Mouse (Mus musculus): ENCODE results near the gene Zbtb9. TPM values are rescaled to one million over a fixed set of nuclear protein-coding genes. Genes with fewer than 3 reads are reported as not detected.

The Zbtb9 gene
- total and polyA plus RNA-seq, 3 experiments = 10.7 to 13.4 TPM; not detected in 1

DNA sequence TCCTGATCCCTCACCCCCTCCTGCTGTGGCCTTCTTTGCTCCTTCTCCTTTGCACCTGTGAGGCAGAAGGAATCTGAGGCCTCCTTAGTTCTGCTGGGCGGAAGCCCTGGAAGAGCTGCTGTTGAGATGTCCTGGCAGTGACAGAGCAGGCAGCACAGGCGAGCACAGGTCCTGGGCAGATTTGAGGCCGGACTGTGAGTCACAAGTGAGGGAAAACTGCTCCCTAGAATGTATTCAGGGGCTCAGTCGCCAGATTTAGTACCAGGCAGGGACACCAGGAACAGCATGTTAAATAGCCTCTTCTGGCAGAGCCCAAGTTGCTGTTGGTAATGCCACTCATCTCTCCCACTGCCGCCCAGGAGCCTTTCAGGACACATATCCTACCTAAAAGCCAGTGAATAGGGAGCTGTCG, 4.8 kb upstream of the Zbtb9 start:
- H3K27me3 ChIP-seq (ENCODE audit: control insufficient read depth in 1 of 2, insufficient read depth in 2 of 2, low read length in 2 of 2) = no peaks in the 10 kb centered on the region
- no peaks in the 10 kb centered on the region for H3K9me3 ChIP-seq (replicated peaks; ENCODE audit: insufficient read depth, low read length)
- H3K4me3 ChIP-seq (ENCODE audit: control insufficient read depth in 1 of 2, insufficient read depth in 1 of 2, low read depth in 2 of 2, low read length in 2 of 2) = no peak overlapping the region
- H3K27ac ChIP-seq (ENCODE audit: control insufficient read depth, low read depth, low read length) = no peak overlapping the region
- H3K36me3 ChIP-seq (ENCODE audit: control insufficient read depth in 1 of 2, insufficient read depth in 2 of 2, low read length in 2 of 2) = peaks cover 0 to 4% of the 10 kb centered on the region in 2 experiments; a peak in 2 of 4 replicates
- DNase-seq (ENCODE audit: low read depth, low spot score) = no peak
- TF ChIP-seq CTCF (IDR thresholded peaks at IDR 0.05 in 2 of 3, conservative IDR thresholded peaks at IDR 0.05 in 1 of 3; ENCODE audit: control insufficient read depth in 1 of 3, insufficient read depth in 1 of 3, low read depth in 2 of 3, low read length in 3 of 3, poor library complexity in 1 of 3, severe bottlenecking in 1 of 3) = no peak
- no peak for TF ChIP-seq BHLHE40 (IDR thresholded peaks at IDR 0.05; ENCODE audit: borderline replicate concordance, low read depth, low read length)
- TF ChIP-seq USF2 (IDR thresholded peaks at IDR 0.05; ENCODE audit: borderline replicate concordance in 1 of 2, insufficient read depth in 1 of 2, low read depth in 1 of 2, low read length in 2 of 2) = no peak
- TF ChIP-seq SIN3A (IDR thresholded peaks at IDR 0.05; ENCODE audit: low read length) = no peak
- no peak overlapping the region for H3K9ac ChIP-seq (ENCODE audit: control insufficient read depth, low read depth, low read length, poor library complexity, severe bottlenecking)
- H3K4me1 ChIP-seq (ENCODE audit: control insufficient read depth in 1 of 2, insufficient read depth in 2 of 2, low read length in 2 of 2) = 0 out of 4 replicates have a peak, but pooled peaks cover 0 to 3% of the 10 kb centered on the region in 2 experiments
- peaks cover 6% of the 10 kb centered on the region for H3K79me2 ChIP-seq (ENCODE audit: control insufficient read depth, insufficient read depth, low read length, poor library complexity)

DNA sequence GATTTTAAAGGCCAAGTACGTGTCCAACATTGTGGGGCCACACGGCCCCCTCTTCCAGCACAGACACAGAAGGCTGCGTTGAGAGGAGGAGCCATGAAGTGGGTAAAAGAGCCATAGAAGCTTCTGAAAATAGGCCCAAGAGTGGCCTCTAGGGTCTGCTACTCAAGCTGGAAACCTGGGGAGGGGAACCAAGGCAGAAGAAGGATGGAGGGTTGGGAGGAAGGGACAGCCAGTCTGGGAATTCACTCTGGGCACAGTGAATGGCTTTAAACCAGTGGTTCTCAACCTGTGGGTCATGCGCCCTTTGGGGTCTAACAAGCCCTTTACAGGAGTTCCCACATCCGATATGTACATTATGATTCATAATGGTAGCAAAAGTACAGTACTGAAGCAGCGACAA, 3.7 kb upstream of the Zbtb9 start:
- Histone ChIP-seq H3K27ac (ENCODE audit: control insufficient read depth, low read depth, low read length) (no peak overlapping the region), H3K4me1 (ENCODE audit: control insufficient read depth in 1 of 2, insufficient read depth in 2 of 2, low read length in 2 of 2) (peaks cover 0 to 10% of the 10 kb centered on the region in 2 experiments; a peak in 2 of 4 replicates), H3K36me3 (ENCODE audit: control insufficient read depth in 1 of 2, insufficient read depth in 2 of 2, low read length in 2 of 2) (peaks cover 0 to 9% of the 10 kb centered on the region in 2 experiments; a peak in 2 of 4 replicates), H3K27me3 (ENCODE audit: control insufficient read depth in 1 of 2, insufficient read depth in 2 of 2, low read length in 2 of 2) (no peaks in the 10 kb centered on the region), H3K9ac (ENCODE audit: control insufficient read depth, low read depth, low read length, poor library complexity, severe bottlenecking) (no peak overlapping the region), H3K9me3 (replicated peaks; ENCODE audit: insufficient read depth, low read length) (no peaks in the 10 kb centered on the region), H3K4me3 (ENCODE audit: control insufficient read depth in 1 of 2, insufficient read depth in 1 of 2, low read depth in 2 of 2, low read length in 2 of 2) (no peak overlapping the region), H3K79me2 (ENCODE audit: control insufficient read depth, insufficient read depth, low read length, poor library complexity) (peaks cover 17% of the 10 kb centered on the region)
- TF ChIP-seq BHLHE40 (IDR thresholded peaks at IDR 0.05; ENCODE audit: borderline replicate concordance, low read depth, low read length) = no peak
- no peak for TF ChIP-seq HCFC1 (IDR thresholded peaks at IDR 0.05; ENCODE audit: low read depth, low read length)
- no peak for TF ChIP-seq USF1 (IDR thresholded peaks at IDR 0.05; ENCODE audit: low read depth, low read length)
- no peak for TF ChIP-seq CTCF (IDR thresholded peaks at IDR 0.05 in 2 of 3, conservative IDR thresholded peaks at IDR 0.05 in 1 of 3; ENCODE audit: control insufficient read depth in 1 of 3, insufficient read depth in 1 of 3, low read depth in 2 of 3, low read length in 3 of 3, poor library complexity in 1 of 3, severe bottlenecking in 1 of 3)
- DNase-seq (ENCODE audit: low read depth, low spot score) = no peak

DNA sequence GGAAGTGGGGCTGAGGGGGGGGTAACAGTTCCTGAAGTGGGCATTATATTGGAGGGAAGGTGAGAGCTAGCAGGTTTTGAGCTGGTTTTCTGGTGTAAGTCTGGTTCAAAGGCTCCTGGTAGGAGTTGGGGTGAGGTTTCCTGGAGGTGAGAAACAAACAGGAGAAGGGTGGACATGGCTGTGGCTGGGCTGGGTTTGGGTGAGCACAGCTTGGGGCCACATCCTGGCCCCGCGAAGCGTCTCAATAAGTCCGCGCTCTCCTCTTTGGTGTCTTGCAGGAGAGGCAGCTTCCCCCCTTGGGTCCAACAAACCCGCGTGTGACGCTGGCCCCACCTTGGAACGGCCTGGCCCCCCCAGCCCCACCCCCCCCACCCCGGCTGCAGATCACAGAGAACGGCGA, 2.7 kb upstream of the Zbtb9 start:
- Histone ChIP-seq H3K4me3 (ENCODE audit: control insufficient read depth in 1 of 2, insufficient read depth in 1 of 2, low read depth in 2 of 2, low read length in 2 of 2) (no peak overlapping the region), H3K9me3 (replicated peaks; ENCODE audit: insufficient read depth, low read length) (no peaks in the 10 kb centered on the region), H3K27ac (ENCODE audit: control insufficient read depth, low read depth, low read length) (no peak overlapping the region), H3K4me1 (ENCODE audit: control insufficient read depth in 1 of 2, insufficient read depth in 2 of 2, low read length in 2 of 2) (peaks cover 0 to 16% of the 10 kb centered on the region in 2 experiments; a peak in 3 of 4 replicates), H3K27me3 (ENCODE audit: control insufficient read depth in 1 of 2, insufficient read depth in 2 of 2, low read length in 2 of 2) (no peaks in the 10 kb centered on the region), H3K79me2 (ENCODE audit: control insufficient read depth, insufficient read depth, low read length, poor library complexity) (peaks cover 26% of the 10 kb centered on the region), H3K9ac (ENCODE audit: control insufficient read depth, low read depth, low read length, poor library complexity, severe bottlenecking) (no peak overlapping the region), H3K36me3 (ENCODE audit: control insufficient read depth in 1 of 2, insufficient read depth in 2 of 2, low read length in 2 of 2) (peaks cover 0 to 19% of the 10 kb centered on the region in 2 experiments; a peak in 2 of 4 replicates)
- no peak for DNase-seq (ENCODE audit: low read depth, low spot score)
- TF ChIP-seq RAD21 (IDR thresholded peaks at IDR 0.05; ENCODE audit: low read depth, low read length) = no peak
- no peak for TF ChIP-seq E2F4 (IDR thresholded peaks at IDR 0.05; ENCODE audit: borderline replicate concordance, low read depth, low read length)
- TF ChIP-seq ZKSCAN1 (IDR thresholded peaks at IDR 0.05; ENCODE audit: low read depth, low read length) = no peak
- TF ChIP-seq UBTF (IDR thresholded peaks at IDR 0.05; ENCODE audit: borderline replicate concordance, insufficient read depth, low read depth, low read length) = no peak
- no peak for TF ChIP-seq NELFE (IDR thresholded peaks at IDR 0.05; ENCODE audit: low read depth, low read length)
